Mouse (Mus musculus) C2C12 (cell line): ENCODE measurements around the gene Parl. TPM values are rescaled to one million over a fixed set of nuclear protein-coding genes. Genes with fewer than 3 reads are reported as not detected.
A peak's percentile ranks its signal among the peaks of the same experiment; 100 is the strongest.

ENCODE experiments used
- H3K27me3 ChIP-seq: one replicate; pipeline ENCODE4 v1.6.1; 2011; ENCODE audit not compliant: control insufficient read depth, insufficient read depth, insufficient read length
- H3K36me3 ChIP-seq: one replicate; pipeline ENCODE4 v1.6.1; 2011; ENCODE audit not compliant: control insufficient read depth, insufficient read depth
- H3K4me3 ChIP-seq: one replicate; pipeline ENCODE4 v1.5.1; 2011; ENCODE audit warnings: mild to moderate bottlenecking, control low read depth; ENCODE audit not compliant: poor library complexity, insufficient read depth, severe bottlenecking
- H3K79me2 ChIP-seq: one replicate; pipeline ENCODE4 v1.6.1; 2011; ENCODE audit not compliant: control insufficient read depth, insufficient read depth
- H3K79me3 ChIP-seq: one replicate; pipeline ENCODE4 v1.6.1; 2011; ENCODE audit warnings: low read depth, control low read depth
- H3ac ChIP-seq: one replicate; pipeline ENCODE3; 2011; ENCODE audit warnings: low read depth; ENCODE audit not compliant: control insufficient read depth, insufficient read length
- CEBPB ChIP-seq: IDR thresholded peaks from one replicate; pipeline ENCODE4 v1.6.1; 2011; ENCODE audit warnings: low read depth, mild to moderate bottlenecking, control low read depth, moderate library complexity
- CTCF ChIP-seq: IDR thresholded peaks from one replicate; pipeline ENCODE4 v1.5.1; 2011; ENCODE audit not compliant: control insufficient read depth, insufficient read depth, insufficient read length
- FOSL1 ChIP-seq: IDR thresholded peaks from one replicate; pipeline ENCODE4 v1.8.0; 2011; ENCODE audit warnings: mild to moderate bottlenecking, low read length; ENCODE audit not compliant: poor library complexity, insufficient read depth, severe bottlenecking
- MAX ChIP-seq: IDR thresholded peaks from one replicate; pipeline ENCODE4 v1.6.1; 2011; ENCODE audit warnings: mild to moderate bottlenecking, control low read depth
- MYOD1 ChIP-seq: IDR thresholded peaks from one replicate; pipeline ENCODE4 v1.6.1; 2011; ENCODE audit warnings: low read depth; ENCODE audit not compliant: control insufficient read depth, insufficient read length
- MYOG ChIP-seq: IDR thresholded peaks from one replicate; pipeline ENCODE4 v1.6.1; 2011; ENCODE audit not compliant: control insufficient read depth, insufficient read length; ENCODE audit errors: extremely low read depth
- USF1 ChIP-seq: IDR thresholded peaks from one replicate; pipeline ENCODE4 v1.6.1; 2011; ENCODE audit warnings: low read depth, mild to moderate bottlenecking, control low read depth, moderate library complexity
- long read RNA-seq, 2 experiments: library from polyadenylated mRNA; unstranded; transcript quantifications; one replicate each; pipeline ENCODE4 v2.0.0; 2019 to 2020
- polyA plus RNA-seq: library from polyadenylated mRNA; unstranded; fragments of >200 nt; fragmentation: generic; extraction: Trizol; gene quantifications from one replicate; pipeline ENCODE4 v1.2.1, GENCODE M21; 2012; ENCODE audit warnings: missing spikeins

The Parl gene
- 179 TPM for polyA plus RNA-seq
- long read RNA-seq, experiment 1, transcript Parl-201 (10 exons, 1,348 nt), result major isoform, 62 of 73 reads
- long read RNA-seq, experiment 1, partial matches to known transcripts, result 3 of 73 reads
- long read RNA-seq, experiment 1, other reads (novel, unspliced or antisense), result 4 of 73 reads
- long read RNA-seq, experiment 2, transcript Parl-201 (10 exons, 1,348 nt), result major isoform, 118 of 133 reads
- long read RNA-seq, experiment 2, transcript Parl-205 (10 exons, 1,362 nt), result minor isoform, 8 of 133 reads
- long read RNA-seq, experiment 2, partial matches to known transcripts, result 1 of 133 reads
- long read RNA-seq, experiment 2, other reads (novel, unspliced or antisense), result 5 of 133 reads

DNA sequence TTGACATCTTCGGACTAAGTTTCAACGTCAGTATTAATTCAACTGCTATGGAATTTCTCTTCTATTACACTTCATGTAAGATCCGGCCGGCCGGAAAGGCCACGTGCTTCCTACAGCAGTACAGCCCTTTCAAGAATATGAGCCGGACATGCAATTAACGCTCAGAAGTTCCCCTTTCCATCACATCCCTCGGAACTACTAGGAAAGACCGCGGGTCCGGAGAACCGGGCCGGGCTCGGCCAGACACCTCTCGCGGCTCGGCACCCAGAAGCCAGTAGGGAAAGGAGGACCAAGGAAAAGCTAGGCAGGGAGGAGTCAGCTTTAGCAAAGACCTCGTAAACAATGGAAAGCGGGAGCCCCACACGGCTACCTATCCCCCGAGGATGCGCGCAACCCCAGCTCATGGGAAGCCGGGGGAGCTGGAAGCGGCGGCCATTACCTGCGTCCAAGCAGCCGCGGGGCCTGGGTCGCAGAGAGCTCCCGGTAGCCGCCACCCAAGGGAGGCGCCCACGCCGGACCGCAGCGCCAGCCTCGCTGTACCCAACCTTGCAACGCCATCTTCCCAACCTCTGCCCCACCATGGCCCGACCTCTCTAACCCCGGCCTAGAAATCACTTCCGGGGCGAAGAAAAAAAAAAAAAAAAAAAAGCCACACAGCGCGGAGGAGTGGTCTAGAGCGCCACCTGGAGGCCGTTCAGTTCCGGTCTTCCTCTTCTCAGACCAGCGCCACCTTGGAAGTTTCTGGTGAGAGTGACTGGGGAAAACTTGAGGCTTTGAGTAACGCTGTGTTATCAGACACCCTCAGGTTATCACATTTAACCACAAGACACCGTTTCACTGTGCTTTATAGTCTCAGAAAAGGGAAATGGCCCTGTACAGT is at the start of gene Parl:
Parl (minus strand) TSS at position 618 of the 880 bp plus-strand sequence.
- TF ChIP-seq USF1, result peak; percentile 54
- TF ChIP-seq FOSL1, result no peak
- TF ChIP-seq MYOD1, result no peak
- peak; percentile 69 for TF ChIP-seq MAX
- TF ChIP-seq CTCF, result peak; percentile 87
- TF ChIP-seq MYOG, result no peak
- TF ChIP-seq CEBPB, result no peak
- H3ac ChIP-seq, result peak within 1 kb of the TSS; percentile 87
- H3K36me3 ChIP-seq, result peaks cover 23% of the 10 kb centered on the region
- peaks cover 40% of the 10 kb centered on the region for H3K79me3 ChIP-seq
- H3K4me3 ChIP-seq, result peak within 1 kb of the TSS; percentile 95
- H3K79me2 ChIP-seq, result peaks cover 53% of the 10 kb centered on the region
- no peaks in the 10 kb centered on the region for H3K27me3 ChIP-seq

DNA sequence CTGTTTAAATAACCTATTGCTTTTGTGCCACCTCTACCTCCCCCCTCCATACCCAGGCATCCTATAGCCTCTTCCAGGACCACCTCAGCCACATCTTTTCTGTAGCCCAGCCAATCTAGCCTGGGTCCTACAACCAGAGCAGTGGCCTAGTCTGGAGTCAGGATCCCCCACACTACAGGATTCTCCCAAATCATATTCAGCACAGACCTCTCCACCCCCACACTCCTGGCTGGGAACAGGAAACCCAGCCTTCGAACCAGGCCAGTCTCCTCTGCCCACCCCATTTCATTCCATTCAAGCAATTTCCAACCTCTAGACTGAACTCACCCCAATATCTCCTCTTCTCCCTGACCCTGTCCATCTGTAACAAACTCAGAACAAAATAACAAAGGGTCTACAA is 43.3 kb upstream of the Parl start:
- H3K4me3 ChIP-seq, result no peak overlapping the region
- H3ac ChIP-seq, result no peak overlapping the region
- H3K79me3 ChIP-seq, result no peaks in the 10 kb centered on the region
- TF ChIP-seq USF1 (no peak), CTCF (no peak), MYOG (no peak), CEBPB (no peak), FOSL1 (no peak), MYOD1 (no peak), MAX (no peak)
- H3K36me3 ChIP-seq, result peaks cover 54% of the 10 kb centered on the region
- H3K79me2 ChIP-seq, result no peaks in the 10 kb centered on the region
- H3K27me3 ChIP-seq, result no peaks in the 10 kb centered on the region

DNA sequence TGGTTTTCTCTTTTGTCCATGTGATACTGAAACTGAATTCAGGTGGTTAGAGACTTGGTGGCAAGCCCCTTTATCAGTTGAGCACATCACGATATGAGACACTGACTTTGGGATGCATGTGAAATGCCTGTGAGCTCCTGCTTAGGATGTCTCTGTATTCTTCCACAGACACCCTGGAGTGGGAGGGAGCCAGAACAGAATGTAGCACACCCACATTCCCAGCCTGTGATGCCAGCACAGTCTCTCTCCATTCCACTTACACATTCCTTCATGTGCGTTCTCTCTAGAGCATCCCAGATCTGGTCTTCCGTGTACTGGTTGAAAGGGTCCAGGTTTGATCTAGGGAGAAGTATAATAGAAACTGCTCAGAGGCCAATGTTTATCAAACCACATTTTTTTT is 36.4 kb upstream of the Parl start:
- Histone ChIP-seq H3ac (no peak overlapping the region), H3K27me3 (no peaks in the 10 kb centered on the region), H3K79me3 (no peaks in the 10 kb centered on the region), H3K4me3 (no peak overlapping the region), H3K79me2 (no peaks in the 10 kb centered on the region), H3K36me3 (peaks cover 74% of the 10 kb centered on the region)
- TF ChIP-seq CTCF, result no peak
- TF ChIP-seq USF1, result no peak
- TF ChIP-seq FOSL1, result no peak
- TF ChIP-seq CEBPB, result no peak
- TF ChIP-seq MYOG, result no peak
- TF ChIP-seq MAX, result no peak
- TF ChIP-seq MYOD1, result no peak

DNA sequence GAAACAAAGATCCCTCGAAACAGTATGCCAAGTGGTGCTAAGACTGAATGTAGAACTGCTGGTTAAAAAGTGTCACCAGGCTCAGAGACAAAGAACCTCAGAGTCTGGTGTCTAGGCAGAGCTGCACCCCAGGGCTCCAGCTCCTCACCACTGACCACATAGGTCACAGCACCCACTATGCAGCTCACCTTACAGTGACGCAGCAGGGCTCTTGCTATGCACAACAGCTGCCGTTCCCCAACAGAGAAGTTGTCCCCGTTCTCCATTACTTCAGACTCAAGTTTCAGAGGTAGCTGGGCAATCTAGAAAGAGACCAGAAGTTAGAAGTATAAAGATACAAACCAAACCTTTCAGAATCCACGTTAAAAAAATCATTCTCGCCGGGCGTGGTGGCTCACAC is 32.7 kb upstream of the Parl start:
- Histone ChIP-seq H3K79me2 (no peaks in the 10 kb centered on the region), H3K79me3 (no peaks in the 10 kb centered on the region), H3K4me3 (no peak overlapping the region), H3K27me3 (no peaks in the 10 kb centered on the region), H3K36me3 (peaks cover 73% of the 10 kb centered on the region), H3ac (no peak overlapping the region)
- TF ChIP-seq MYOD1, result no peak
- TF ChIP-seq CTCF, result no peak
- TF ChIP-seq USF1, result no peak
- no peak for TF ChIP-seq MYOG
- TF ChIP-seq CEBPB, result no peak
- TF ChIP-seq MAX, result no peak
- TF ChIP-seq FOSL1, result no peak

DNA sequence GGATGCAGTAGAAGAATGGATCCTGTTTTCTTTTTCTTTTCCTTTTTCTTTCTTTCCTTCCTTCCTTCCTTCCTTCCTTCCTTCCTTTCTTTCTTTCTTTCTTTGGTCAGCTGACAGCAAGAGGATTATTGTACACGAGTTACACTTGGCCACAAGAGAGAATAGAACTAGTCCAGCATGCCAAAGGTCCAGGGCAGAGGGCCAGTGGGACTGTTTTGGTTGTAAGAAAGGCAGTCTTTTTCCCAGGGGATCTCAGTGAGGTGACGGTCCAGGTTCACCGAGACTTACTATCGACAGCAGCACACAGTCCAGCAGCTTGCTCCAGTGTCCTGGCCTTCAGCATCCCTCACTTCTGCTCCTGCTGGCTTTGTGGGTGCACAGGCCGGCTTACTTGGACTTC is 26.1 kb upstream of the Parl start:
- Histone ChIP-seq H3K27me3 (no peaks in the 10 kb centered on the region), H3K4me3 (no peak overlapping the region), H3K79me2 (no peaks in the 10 kb centered on the region), H3ac (no peak overlapping the region), H3K79me3 (no peaks in the 10 kb centered on the region), H3K36me3 (peaks cover 41% of the 10 kb centered on the region)
- TF ChIP-seq FOSL1, result no peak
- TF ChIP-seq USF1, result no peak
- TF ChIP-seq CTCF, result no peak
- TF ChIP-seq MYOD1, result no peak
- TF ChIP-seq MAX, result no peak
